Mouse (Mus musculus) kidney, postnatal 0 days (tissue): ENCODE data around the gene Gm49378. TPM values are rescaled to one million over a fixed set of nuclear protein-coding genes. Genes with fewer than 3 reads are reported as not detected.

Experiments
- ATAC-seq: fragments of 200-750 bp; cut with Nextera tagmentation; replicated peaks from 2 replicates; pipeline ENCODE4 v1.8.0; 2017; ENCODE audit warnings: low read depth, moderate number of reproducible peaks, moderate TSS enrichment, moderate library complexity; ENCODE audit not compliant: low FRiP score
- DNase-seq: peaks from one replicate; pipeline ENCODE4 v3.0.0-alpha.2; 2016; ENCODE audit warnings: low spot score
- H3K27ac ChIP-seq: fragments of 300-500 bp; sonication (generic); 2 replicates; pipeline ENCODE4 v1.5.1; 2014; ENCODE audit warnings: mild to moderate bottlenecking
- H3K27me3 ChIP-seq: fragments of 300-500 bp; sonication (generic); 2 replicates; pipeline ENCODE4 v1.6.1; 2014; ENCODE audit warnings: low read length, mixed read lengths; ENCODE audit not compliant: insufficient read depth
- H3K36me3 ChIP-seq: fragments of 300-500 bp; sonication (generic); 2 replicates; pipeline ENCODE4 v1.6.1; 2014; ENCODE audit warnings: low read length, mixed read lengths; ENCODE audit not compliant: insufficient read depth
- H3K4me1 ChIP-seq: fragments of 300-500 bp; sonication (generic); replicated peaks from 2 replicates; pipeline ENCODE4 v1.6.1; 2014; ENCODE audit warnings: antibody characterized with exemption, low read length, mixed read lengths; ENCODE audit not compliant: insufficient read depth
- H3K4me2 ChIP-seq: fragments of 300-500 bp; sonication (generic); 2 replicates; pipeline ENCODE4 v1.6.1; 2014; ENCODE audit warnings: mild to moderate bottlenecking, low read length, moderate library complexity, mixed read lengths
- H3K4me3 ChIP-seq: fragments of 300-500 bp; sonication (generic); replicated peaks from 2 replicates; pipeline ENCODE4 v1.5.1; 2014; ENCODE audit warnings: low read depth, low read length
- H3K9ac ChIP-seq: fragments of 300-500 bp; sonication (generic); 2 replicates; pipeline ENCODE4 v1.6.1; 2014; ENCODE audit warnings: low read depth, low read length
- H3K9me3 ChIP-seq: fragments of 300-500 bp; sonication (generic); replicated peaks from 2 replicates; pipeline ENCODE4 v1.6.1; 2016; ENCODE audit warnings: low read length, inconsistent platforms, mixed read lengths
- CTCF ChIP-seq: IDR thresholded peaks from 2 replicates; pipeline ENCODE4 v1.5.1; 2016; ENCODE audit warnings: antibody characterized with exemption, low read depth, mild to moderate bottlenecking, moderate library complexity
- WGBS: fragments of 180-500 bp; shearing (Covaris S2); extraction: QIAGEN DNeasy Blood & Tissue Kit; methylation state at CpG from one replicate; pipeline ENCODE4 v1.1.7; 2014; 5-methylcytosine and 5-hydroxymethylcytosine counted together
- polyA plus RNA-seq: library from polyadenylated mRNA; unstranded; fragments of >200 nt; fragmentation: Nextera tagmentation; extraction: Ambion mirVana; gene quantifications from 2 replicates; pipeline ENCODE4 v1.2.1, GENCODE M21; 2015

The Gm49378 gene
- polyA plus RNA-seq, 1 experiment from 2014 or later = 1.8 TPM

DNA sequence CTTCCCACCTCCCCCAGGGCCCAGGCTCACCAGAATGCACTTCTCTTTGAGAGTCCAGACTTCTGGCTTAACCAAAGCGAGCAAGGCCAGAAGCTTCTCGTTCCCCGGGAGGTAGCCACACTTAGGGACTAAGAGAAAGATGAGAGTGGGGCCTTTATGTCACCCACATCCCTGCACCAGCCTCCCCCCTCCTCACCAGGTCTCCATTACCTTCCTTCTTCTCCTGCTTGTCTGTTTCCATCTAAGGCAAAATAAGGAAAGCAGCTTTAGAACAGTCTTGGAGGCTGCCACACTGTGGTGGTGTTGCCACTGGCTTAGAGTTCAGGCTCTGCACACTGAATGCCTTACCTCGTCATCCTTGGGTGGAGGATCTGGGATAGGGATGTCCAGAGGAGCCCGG is 48.4 kb downstream of the Gm49378 start:
- Histone ChIP-seq H3K4me3 (no peak overlapping the region), H3K27me3 (no peaks in the 10 kb centered on the region), H3K9me3 (no peaks in the 10 kb centered on the region), H3K9ac (no peak overlapping the region), H3K4me2 (no peak overlapping the region), H3K4me1 (peaks cover 15% of the 10 kb centered on the region; the same call in 1 of the 2 replicates), H3K36me3 (peaks cover 8% of the 10 kb centered on the region), H3K27ac (no peak overlapping the region)
- 94% methylated on average over 5 of the region's 5 CpGs for WGBS
- TF ChIP-seq CTCF = no peak
- DNase-seq = no peak
- no peak for ATAC-seq

DNA sequence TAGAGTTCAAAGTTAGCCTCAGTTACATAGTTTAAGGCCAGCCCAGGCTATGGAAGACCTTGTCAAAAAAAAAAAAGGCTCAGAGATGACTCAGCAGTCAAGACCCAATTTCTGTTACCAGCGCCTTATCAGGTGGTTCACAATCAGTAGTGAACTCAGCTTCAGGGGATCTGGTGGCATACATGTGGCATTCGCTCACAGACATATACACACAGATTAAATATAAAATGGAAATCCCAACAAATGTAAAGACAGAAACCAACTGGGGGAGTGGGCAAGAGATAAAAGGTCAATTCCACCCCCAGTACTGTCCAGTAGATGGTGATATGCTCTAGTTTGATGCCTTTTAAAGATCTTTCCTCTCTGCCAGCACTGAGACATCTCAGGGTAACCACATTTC is 51.5 kb downstream of the Gm49378 start:
- H3K27me3 ChIP-seq = no peaks in the 10 kb centered on the region

DNA sequence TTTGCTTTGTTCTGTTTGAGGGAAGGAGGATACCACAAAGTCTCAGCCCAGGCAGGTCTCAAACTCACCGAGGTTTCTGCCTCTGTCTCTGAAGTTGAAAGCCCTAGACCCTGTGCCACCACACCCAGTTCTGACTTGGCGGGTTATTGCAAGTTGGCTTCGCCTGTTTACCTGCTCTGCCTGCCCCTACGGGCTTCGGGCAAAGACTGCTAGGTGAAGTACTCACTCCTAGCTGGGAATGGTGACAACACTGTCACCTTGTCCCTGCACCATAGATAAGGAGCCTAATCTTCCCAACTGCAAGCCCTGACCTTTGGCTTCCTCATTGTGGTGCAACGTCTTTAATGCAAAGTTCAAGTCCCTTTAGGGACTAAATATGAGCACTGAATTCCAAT is 52.1 kb downstream of the Gm49378 start:
- ATAC-seq = no peak
- Histone ChIP-seq H3K4me1 (no peaks in the 10 kb centered on the region), H3K4me2 (peak overlapping the region; percentile 91; the same call in 1 of the 2 replicates), H3K27me3 (no peaks in the 10 kb centered on the region), H3K9me3 (no peaks in the 10 kb centered on the region), H3K36me3 (peaks cover 10% of the 10 kb centered on the region; the same call in 1 of the 2 replicates), H3K27ac (no peak overlapping the region), H3K9ac (no peak overlapping the region), H3K4me3 (no peak overlapping the region)
- DNase-seq = no peak
- 64% methylated on average over 6 of the region's 6 CpGs for WGBS
- TF ChIP-seq CTCF = no peak

More for the DNA sequence above, 51.5 kb downstream of the Gm49378 start:
- DNase-seq = no peak
- H3K4me2 ChIP-seq = no peak overlapping the region
- no peak overlapping the region for H3K4me3 ChIP-seq
- WGBS = 90% methylated on average over 2 of the region's 2 CpGs
- peaks cover 7% of the 10 kb centered on the region; the same call in 1 of the 2 replicates for H3K36me3 ChIP-seq
- no peak overlapping the region for H3K27ac ChIP-seq
- H3K4me1 ChIP-seq = no peaks in the 10 kb centered on the region
- H3K9me3 ChIP-seq = no peaks in the 10 kb centered on the region
- TF ChIP-seq CTCF = no peak
- no peak overlapping the region for H3K9ac ChIP-seq
- no peak for ATAC-seq

DNA sequence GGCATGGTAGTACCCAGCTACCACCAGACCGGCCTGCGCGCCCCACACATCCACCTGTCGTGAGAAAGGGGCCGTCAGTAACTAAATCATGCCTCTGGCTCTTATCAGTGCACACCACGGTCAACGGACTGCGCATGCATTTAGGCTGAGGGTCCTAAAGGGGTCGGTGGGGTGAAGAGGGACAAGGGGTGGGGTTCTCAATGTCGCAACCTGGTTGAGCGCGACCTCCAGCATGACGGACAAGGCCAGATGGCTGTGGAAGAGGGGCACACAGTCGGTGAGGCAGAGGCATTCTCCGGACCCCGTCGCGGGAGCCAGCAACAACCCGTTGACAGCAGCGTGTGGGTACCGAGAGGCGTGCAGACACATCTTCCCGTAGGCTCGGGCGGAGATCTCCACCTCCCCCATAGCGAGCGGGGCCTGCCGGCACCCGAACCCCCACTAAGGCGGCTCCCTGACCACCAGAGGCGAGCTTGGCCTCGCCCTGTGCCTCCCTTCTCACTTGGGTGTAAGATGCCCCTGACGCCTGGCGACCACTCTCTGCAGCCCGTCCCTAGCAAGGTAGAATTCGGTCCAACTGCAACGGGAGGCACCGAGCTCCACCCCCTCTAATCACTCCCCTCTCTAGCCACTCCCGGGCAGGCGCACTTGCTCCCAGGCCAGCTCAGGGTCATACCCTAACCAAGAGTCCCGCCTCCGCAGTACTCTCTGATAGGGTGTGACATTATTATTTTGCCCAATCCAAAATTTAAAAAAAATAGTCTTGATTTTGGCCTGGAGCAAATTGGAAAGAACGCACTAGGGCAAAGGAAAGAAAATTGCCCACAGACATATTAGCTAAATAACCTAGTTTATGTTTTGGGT is 52.8 kb downstream of the Gm49378 start, which contains the start of gene Emc9:
TSS of gene Emc9 (minus strand) at position 601 of the 864 bp plus-strand sequence.
- DNase-seq = peak; percentile 60
- Histone ChIP-seq H3K4me2 (peak within 1 kb of the TSS; percentile 91), H3K4me3 (peak within 1 kb of the TSS; percentile 47), H3K9me3 (no peaks in the 10 kb centered on the region), H3K27ac (no peak within 1 kb of the TSS), H3K36me3 (peaks cover 17% of the 10 kb centered on the region), H3K9ac (peak within 1 kb of the TSS; percentile 61), H3K27me3 (no peaks in the 10 kb centered on the region), H3K4me1 (no peaks in the 10 kb centered on the region)
- peak; percentile 68; the same call in 1 of the 2 replicates for ATAC-seq
- WGBS = 6% methylated on average over 43 of the region's 43 CpGs
- TF ChIP-seq CTCF = no peak

DNA sequence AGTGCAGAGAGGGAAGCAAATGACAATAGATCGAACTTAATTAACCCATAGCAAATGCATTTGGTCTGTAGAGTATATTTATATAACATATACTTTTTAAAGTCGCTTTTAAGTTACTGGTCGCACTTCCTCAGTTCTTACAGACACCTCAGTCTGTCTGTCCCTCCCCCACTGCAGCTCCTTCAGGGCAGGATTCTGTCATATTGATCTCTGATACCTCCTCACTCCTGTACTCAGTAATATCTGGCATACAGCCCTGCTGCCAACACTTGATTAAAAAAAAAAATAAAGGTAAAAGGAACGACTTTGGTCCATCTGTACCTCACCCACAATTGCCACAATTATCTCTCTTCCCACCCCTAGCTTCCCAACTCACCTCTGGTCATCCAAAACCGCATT is 53.4 kb downstream of the Gm49378 start:
- Histone ChIP-seq H3K4me3 (peak overlapping the region; percentile 47), H3K9me3 (no peaks in the 10 kb centered on the region), H3K27me3 (no peaks in the 10 kb centered on the region), H3K9ac (peak overlapping the region; percentile 61; the same call in 1 of the 2 replicates), H3K4me2 (peak overlapping the region; percentile 91), H3K4me1 (no peaks in the 10 kb centered on the region), H3K27ac (no peak overlapping the region), H3K36me3 (peaks cover 18% of the 10 kb centered on the region)
- 47% methylated on average over 5 of the region's 5 CpGs for WGBS
- ATAC-seq (no peak), DNase-seq (no peak)
- TF ChIP-seq CTCF = no peak

DNA sequence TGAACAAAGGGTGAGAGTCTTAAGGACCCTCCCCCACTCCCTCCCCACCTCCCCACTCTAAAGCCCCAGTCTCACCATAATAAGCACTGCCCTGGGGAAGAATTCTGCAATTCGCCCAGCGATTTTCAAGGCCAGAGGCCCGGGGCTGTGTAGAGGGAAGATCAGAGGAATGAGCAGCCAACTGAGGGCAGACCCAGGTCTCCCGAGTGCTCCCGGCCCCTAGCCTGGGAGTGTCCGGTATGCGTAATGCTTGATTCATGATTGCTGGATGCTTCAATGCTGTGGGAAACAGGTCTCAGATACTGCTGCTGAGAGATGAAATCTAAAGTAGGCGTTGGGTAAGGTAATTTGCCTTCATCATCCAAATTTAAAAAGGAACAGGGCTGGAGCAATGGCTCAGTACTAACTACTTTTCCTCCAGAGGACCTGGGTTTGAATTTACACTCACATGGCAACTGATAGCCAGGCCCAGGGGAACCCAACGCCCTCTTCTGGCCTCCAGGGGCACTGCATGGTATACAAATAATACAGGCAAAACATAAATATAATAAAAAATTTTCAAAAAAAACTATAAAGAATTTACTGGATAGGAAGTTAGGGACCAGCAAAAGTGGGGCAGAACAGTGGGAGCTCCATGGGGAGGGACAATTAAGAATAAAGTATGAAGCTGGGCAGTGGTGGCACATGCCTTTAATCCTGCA is 55.6 kb downstream of the Gm49378 start:
- Histone ChIP-seq H3K4me1 (0 out of 2 replicates have a peak, but pooled peaks cover 3% of the 10 kb centered on the region), H3K36me3 (peaks cover 13% of the 10 kb centered on the region), H3K27ac (no peak overlapping the region), H3K4me2 (no peak overlapping the region), H3K4me3 (no peak overlapping the region), H3K9ac (no peak overlapping the region), H3K27me3 (no peaks in the 10 kb centered on the region), H3K9me3 (no peaks in the 10 kb centered on the region)
- 69% methylated on average over 9 of the region's 9 CpGs for WGBS
- ATAC-seq = no peak
- peak; percentile 48 for TF ChIP-seq CTCF
- no peak for DNase-seq
